Mouse (Mus musculus) heart, adult 9 months (tissue): Measurements from ENCODE around the gene Vav2.

ENCODE experiments used
- DNase-seq, 2 experiments: peaks; one replicate each; pipeline ENCODE4 v3.0.0; 2022; ENCODE audit warnings: low spot score in 2 of 2

Vav2 gene

DNA sequence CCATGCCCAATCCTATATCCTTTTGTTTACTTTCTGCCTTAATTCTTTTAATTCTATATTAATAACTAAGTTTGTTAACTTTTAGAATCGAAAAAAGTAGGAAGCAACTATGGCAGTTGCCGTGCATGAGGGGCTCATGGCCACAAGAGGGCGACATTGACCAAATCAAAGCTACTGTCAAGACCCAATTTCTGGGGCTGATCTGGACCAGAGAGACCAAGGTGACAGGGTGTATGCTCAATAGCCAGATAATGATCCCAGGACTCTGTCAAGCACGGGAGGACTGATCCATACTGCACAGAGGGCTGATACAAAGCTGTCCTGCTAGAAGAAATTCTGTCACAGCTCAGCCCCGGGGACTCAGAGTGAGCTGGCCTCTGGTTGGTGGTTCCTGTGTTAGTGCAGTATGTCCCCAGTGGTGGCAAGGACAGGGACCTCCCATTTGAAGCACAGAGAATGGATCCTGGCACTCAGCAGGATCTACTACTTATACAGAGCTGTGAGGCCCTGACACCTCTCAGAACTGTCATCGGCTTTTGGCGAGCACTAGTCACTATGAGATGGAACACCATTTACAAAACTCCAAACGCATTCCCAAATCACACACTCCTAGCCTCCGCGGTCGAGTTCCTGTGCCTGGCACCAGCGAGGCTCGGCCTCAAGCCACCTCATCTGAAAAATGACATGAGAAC, 145.8 kb downstream of the Vav2 start:
- DNase-seq, result peak; percentile 39 to 58

DNA sequence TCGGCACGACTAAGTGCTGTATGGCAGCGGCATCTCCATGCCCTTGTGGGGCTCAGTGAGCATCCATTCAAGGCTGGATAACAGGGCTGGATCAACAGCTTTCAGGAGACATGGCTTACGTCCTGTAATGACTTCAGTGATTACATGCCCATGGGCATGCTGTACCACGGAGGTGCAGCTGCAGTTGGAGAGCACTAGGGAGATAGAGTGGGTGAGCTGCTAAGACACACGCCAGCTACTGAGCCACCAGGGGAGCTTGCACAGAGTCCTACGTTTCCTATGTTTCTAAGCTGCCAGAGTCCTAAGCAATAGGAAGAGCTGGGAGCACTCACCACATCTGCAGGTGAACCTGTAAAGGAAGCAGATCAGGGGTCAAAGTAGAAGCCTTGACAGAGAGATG, 148.0 kb downstream of the Vav2 start:
- no peak for DNase-seq

DNA sequence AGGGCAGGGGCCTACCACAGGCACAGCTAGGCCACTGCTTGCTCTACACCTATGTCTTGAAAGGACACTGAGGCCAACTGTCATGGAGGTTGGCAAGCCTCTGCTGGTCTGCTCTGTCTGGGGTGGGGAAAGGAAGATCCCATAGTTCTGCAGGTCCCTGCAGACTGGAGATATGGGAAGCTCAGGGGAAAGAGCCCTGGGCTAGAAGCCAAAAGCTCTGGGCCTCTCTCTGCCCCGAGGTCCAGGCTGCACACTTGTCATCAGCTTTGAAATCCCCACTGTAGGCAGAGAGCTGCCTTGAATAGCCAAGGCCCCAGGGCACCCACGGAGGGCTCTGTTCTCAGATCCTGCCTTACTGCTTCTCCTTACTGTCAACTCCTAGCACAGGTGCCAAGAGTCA, 158.5 kb downstream of the Vav2 start:
- DNase-seq, result no peak

DNA sequence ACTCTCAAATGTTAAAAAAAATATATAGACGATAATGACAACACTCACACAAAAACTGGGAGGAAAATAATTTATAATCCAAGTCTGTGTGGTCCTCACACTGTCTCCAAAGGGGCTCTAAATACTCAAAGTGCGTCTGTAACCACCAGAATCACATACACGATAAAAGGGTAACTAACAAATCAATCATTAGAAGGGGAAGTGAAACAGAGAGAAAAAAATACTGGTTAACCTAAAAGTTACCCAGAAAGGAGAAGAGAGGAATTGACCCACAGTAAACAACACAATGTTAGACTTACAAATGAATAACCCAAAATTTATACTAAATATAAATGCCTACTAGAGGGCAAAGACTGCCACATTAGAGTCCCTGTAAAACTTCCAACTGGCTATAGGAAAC, 161.0 kb downstream of the Vav2 start:
- DNase-seq, result no peak

DNA sequence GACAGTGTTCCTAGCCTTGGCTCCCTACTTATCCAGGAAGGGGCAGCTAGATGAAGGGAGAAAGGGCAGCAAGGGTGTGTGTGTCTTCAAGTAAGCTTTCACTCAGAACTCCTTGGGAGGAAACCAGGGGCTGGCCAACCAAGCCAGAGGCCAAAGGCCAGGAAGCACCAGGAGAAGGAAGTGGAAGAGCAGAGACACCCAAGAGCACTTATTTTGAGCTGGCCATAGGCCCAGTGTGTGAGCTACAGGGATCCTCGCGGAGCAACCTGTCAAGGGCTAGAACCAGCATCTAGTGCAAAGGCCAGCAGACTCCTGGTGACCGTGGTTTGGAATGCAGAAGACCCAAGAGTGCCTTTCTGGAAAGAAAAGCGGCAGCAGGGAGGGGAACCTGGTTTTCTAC, 163.8 kb downstream of the Vav2 start:
- peak in 1 of 2 experiments; percentile 30 for DNase-seq

DNA sequence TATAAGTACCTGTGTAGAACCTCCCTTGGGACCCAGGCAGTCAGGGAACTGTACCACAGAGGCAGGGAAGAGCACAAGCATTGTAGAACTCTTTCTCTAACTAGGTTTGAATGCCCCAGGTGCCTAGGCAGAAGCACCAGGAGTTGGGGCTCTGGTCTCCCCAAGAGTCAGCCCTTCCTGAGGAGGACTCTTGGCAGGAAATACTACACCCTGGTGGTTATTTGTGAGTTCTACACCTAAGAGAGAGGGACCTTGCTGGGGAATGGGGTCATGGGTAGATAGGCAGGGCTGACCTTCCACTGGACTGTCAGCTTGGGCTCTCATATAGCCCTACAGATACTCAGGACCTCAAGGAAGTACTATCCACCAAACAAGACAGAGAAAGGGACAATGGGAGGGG, 175.4 kb downstream of the Vav2 start:
- DNase-seq, result no peak

DNA sequence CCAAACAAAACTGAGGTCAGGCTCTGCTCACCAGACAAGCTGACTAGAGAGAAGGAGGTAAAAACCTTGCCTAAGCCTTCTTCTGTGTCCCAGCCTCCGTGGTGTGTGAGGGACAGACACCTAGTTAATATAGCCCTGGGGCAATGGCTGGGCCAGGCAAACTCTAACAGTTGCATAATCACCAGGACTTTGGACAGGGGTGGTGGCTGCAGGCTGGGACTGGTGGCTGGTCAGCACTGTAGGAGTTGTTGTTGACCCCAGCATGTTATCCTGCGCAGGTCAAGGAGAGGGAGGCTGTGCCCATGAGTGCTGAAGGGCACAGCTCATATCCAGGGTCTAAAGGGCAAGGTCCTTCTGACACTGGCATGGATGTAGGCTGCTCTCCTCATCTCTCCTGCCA, 178.6 kb downstream of the Vav2 start, which contains the start of gene Sardh:
TSS of gene Sardh (minus strand) at position 127 of the 400 bp plus-strand sequence.
- no peak for DNase-seq

DNA sequence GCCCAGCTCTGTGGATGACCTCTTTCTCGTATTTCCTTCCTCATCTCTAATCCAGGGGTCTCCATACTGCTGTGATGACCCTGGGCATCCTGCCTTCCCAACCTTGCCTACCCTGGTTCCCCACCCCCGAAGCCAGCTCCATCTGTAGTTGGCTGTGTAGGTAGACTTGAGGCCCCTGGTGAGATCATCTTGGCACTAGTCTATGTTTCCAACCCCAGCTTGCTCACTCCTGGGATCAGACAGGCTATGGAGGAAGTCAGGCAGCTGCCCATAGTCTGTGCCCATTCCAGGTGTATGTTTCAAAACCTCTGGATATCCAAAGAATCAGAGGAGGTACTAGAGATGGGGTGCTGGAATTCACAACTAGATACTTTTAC, 179.4 kb downstream of the Vav2 start:
- DNase-seq, result no peak

DNA sequence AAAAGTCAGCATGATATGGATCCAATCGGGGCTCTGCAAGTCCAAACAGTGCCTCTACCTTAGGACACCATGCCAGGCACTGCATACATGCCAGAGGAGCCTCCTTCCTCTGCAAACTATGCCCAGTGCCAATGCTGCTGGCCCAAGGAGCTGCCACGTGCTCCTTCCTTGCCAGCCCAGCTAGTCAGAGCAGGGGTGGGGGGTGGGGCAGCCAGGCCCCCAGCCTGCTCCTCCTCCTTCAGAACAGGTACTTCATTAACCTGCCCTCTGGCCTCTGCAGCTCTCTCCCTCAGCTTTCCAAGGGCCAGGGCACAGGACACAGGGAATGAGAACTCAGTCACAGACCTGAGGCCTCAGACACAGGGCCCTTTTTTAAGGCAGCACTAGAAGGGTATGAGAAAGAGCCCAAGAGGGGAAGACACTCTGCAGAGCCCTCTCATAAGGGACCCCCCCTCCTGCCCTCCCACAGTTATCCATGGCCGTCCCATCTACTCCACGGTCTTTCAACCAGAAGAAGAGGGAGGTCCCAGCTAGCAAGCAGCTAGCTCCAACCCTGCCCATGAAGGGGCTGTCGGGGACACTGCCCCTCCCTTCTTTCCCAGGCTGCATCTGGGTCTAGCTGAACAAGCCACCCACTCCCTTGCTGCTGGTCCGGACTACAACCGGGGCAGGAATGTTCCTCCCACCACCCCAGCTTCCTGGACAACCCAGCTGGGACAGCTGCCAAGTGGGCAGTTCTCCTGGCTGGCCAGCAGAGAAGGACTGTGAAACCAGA, 179.9 kb downstream of the Vav2 start:
- peak; percentile 90 to 91 for DNase-seq

DNA sequence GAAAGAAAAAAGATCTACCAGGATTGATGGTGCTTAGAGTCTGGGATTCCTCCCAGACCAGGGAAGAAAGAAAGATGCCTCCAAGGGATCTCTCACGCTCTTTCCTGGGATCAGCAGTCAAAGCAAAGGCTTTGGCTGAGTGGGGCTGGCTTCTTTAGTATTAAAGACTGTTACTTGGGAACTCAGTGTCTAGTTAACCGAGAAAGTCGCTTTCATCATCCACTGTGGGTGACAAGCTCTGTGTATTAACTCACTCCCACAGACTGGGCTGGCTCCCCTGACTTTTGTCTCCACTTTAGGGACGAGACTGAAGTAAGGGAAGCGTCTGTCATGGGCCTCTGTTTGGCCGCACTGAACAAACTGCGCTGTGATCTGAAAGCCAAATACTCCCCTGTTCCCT, 180.9 kb downstream of the Vav2 start:
- no peak for DNase-seq

DNA sequence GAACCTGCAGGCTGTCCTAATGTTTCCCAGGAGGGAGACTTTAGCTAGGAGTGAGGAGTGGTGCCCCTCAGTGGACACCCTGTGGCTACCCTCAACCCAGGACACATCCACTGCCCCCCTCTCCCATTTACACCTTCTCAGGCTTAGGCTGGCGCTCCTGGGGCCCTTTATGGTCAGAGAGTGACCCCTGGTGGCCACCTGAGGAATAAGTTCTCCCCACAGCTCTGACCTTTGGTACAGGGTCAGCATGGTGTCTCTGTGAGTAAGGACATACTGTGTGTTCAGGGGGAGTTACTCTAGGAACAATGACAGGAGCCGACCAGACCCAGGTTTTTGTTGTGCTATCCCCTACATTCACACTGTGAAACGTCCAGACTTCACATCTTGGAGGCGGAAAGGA, 189.5 kb downstream of the Vav2 start:
- DNase-seq, result peak; percentile 50 to 56

DNA sequence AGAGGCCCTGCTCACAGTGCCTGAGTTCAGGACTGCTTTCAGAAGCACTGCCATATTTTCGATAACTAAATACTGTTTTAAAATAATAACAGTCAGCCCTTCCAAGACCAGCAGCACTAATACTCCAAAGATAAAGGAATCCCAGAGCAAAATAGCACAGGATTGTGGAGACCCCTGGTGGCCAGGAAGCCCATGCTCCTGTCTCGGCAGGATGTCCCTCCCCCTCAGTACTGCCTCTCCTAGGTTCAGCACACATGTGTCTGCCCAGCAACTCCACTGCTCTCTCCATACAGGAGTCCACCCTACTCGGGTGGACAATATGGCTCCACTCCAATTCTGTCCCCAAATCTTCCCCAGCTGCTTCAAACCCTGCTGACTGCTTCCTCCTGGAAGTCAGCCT, 191.1 kb downstream of the Vav2 start:
- peak in 1 of 2 experiments; percentile 65 for DNase-seq

DNA sequence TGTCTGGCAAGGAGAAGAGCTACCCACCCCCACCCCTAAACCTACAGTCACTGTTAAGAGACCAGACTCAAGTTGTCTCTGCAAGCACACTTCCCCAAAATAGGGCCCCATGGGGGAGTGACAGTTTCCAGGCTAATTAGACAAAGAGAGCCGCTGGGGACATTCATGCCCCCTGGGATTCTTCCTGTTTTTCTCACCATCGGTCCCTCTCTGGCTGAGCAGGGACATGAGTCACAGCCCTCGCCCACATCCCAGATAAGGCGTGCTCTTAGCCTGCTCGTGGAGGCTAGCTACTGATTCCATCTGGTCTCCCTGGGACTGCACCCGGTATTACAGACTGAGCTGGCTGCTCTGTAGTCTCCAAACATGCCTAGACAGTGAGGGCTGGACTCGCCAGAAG, 194.5 kb downstream of the Vav2 start:
- peak; percentile 71 to 77 for DNase-seq

DNA sequence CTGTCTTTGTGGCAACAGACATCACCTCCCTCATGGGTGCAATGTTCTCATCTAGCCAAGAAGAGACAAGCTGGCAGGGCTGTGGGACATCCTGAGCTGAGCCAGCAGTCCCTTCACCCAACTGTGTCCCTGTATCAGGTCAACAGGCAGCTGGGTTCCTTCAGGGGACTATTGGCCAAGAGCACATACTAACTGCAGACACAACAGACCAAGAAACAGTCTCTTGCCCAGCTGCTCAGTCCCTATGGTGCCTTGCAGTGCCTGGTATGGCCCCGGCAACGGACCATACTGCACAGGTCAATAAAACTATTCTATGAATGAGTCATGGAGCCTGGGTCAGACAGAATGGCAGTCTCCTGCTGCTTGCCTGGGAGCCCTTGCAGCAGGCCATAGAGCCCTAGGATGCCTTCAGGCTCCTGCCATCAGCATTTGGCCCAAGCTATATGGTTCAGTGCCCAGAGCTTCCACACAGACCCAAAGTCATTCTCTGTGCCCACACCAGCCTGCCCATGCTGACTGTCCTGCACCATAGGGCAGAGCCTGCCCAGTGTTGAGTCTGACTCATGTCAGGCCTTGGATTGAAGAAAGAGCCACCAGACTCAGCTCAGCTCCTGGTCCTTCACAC, 197.2 kb downstream of the Vav2 start:
- DNase-seq, result no peak

DNA sequence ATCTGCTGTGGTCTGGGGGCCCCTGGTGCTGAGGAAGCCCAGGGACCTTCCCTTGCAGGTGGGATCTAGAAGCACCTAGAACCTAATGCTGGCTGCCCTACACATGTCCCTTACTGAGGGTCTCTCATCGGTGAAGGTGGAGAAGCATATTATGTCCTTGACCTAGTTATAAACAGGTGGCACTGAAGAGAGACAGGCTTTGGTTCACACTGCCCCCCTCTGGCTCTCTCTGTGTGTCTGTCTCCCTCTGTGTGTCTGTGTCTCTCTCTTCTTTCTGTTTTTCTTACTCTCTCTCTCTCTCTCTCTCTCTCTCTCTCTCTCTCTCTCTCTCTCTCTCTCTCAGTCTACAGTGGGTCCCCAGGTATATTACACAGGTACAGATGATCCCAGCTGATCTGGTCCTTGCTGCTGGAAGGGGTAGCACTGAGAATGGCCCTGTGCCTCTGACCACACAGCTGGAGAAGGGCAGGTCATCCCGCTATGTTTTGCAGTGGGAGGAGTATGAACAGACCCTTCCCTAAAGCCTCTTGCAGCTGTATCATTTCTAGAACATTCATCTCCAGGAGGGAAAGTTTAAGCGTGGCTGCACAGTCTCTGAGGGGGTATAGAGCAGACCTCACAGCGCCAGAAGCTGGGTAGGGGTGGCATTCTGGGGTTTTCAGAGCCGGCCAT, 197.9 kb downstream of the Vav2 start:
- no peak for DNase-seq

DNA sequence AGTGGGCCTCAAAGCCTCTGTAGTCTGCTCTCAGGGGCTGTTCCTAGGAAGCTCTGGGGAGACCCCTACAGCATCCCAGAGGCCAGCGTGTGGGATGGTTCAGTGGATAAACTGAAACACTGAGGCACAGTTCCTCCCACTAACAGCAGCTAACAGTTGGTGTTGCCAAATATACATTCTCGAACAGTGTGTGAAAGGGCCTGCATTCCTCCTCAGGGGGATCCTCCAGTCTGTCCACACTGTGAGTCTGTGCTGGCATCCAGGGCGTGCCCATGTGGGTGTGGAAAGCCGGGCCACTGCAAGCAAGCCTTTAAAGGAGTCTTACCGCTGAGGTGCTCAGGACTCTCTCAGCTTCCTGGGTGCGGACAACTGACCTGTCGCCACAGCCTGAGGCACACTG, 200.3 kb downstream of the Vav2 start:
- DNase-seq, result no peak

DNA sequence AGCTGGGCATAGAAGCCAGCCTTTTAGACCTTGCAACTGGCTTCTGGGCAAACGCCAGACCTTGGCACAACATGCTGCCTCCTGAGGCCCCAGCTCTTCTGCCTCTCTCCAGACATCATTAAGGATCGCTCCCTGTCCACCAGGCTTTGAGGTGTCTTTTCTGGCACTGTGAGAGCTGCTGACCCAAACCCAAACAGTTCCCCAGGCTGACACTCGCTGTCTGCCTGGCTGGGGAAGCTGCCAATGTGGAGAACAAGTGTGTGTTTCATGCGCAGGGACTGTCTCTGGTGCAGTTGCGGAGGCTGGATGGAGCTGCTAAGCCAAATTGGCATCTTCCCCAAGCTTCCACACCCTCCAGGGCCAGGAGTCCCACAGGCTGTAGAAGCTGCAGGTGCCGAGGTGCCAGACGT, 203.8 kb downstream of the Vav2 start:
- no peak for DNase-seq

DNA sequence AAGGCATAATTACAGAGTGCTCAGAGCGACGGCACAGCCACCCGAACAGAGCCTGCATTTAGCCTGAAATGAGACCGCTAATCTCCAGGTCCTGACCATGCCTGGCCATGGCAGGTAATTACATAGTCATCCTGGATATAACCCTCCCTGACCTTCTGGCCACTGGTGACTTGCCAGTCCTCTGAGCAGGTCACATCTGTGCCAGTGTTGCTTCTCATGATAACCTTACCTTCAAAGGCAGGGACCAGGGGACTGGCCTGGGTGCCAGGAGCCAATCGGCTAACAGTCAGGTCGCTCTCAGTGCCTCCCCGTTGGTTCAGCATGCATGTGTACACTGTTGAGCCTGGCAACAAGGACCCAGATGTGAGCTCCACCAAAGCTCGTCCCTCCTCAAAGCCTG, 208.3 kb downstream of the Vav2 start:
- DNase-seq, result no peak

DNA sequence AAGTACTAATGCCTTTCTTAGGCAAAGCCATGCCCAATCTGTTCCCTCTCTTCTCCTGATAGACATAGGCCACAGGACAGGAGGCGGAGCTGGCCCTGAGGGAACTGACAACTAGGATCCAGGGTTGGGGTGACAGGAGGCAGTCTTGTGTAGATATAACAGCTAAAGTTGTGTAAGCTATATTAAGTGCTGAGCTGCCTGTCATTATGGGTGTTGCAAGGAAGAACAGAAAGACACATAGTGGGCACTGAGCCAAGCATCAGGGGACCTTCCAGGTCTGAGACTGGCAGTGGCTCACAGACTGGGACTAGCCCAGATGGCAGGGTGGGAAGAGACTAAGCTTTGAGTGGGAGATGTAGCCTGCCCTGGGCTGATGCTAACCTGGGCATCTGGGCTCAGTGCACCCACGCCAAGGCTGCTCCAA, 208.7 kb downstream of the Vav2 start:
- DNase-seq, result peak in 1 of 2 experiments; percentile 42

DNA sequence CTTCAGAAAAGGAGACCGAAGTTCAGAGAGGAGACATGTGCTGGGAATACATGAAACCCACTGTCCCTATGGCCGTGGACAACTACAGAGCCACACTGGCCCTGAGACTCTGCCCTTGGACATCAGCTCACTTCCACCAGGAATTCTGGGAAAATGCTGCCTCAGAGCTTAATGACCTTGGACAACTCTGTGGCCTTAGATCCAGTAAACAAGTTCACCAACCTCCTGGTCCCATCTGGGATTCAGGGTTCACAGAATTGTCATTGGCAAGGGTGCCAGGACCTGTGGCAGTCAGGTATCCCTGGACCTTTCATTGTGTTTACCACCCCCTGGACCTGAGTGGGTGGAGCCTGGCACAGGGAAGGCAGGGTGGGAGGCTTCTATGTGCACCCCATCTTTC, 211.3 kb downstream of the Vav2 start:
- no peak for DNase-seq
